Mouse (Mus musculus) CD8-positive naive resting alpha-beta T cell, adult 2 months (primary cell): ENCODE measurements around the gene Gm4498.
"Not testable (repeated sequence)": the region's sequence is repeated elsewhere in the genome, so short reads cannot be mapped to it uniquely, and the experiment has no call there.

ENCODE experiments used
- DNase-seq, 2 experiments: peaks; one replicate each; pipeline ENCODE4 v3.0.0; 2022; ENCODE audit warnings: low read depth in 2 of 2, low spot score in 2 of 2

Gm4498 gene

GRCm38 (mm10) chr7:20233728-20234127 is at the start of gene Gm4498:
Gene Gm4498 (minus strand): TSS chr7:20233828.
- not testable (repeated sequence) for DNase-seq

- not testable (repeated sequence) for DNase-seq
Measured at GRCm38 (mm10) chr7:20262734-20263133, 29.1 kb upstream of the Gm4498 start, which contains the start of gene Gm5890. Gene Gm5890 (minus strand): TSS chr7:20262834.

- not testable (repeated sequence) for DNase-seq
Measured at GRCm38 (mm10) chr7:20205507-20205906, 28.1 kb downstream of the Gm4498 start, which contains the start of gene Gm6164. Gene Gm6164 (minus strand): TSS chr7:20205607.

GRCm38 (mm10) chr7:20193410-20193809 is 40.2 kb downstream of the Gm4498 start, which contains the start of gene Vmn1r95:
Gene Vmn1r95 (plus strand): TSS chr7:20193710.
- not testable (repeated sequence) for DNase-seq
